Mouse (Mus musculus) cerebellum, adult 8-10 months (tissue): ENCODE measurements at regions not wholly inside any gene's neighbourhood (a gene's known extent, or its start where the extent isn't known, plus 50 kb on each side); places are given as distances from the start of the nearest gene placed in this dataset.

Source experiments
- DNase-seq: peaks from one replicate; pipeline ENCODE4 v3.0.0; 2022

GRCm38 (mm10) chrX:143462632-143463031, 55.8 kb upstream of the Pak3 start:
- DNase-seq = no peak

- peak; percentile 5 for DNase-seq
These were observed 54.7 kb upstream of the Chrdl1 start for GRCm38 (mm10) chrX:143448636-143449346.

DNA sequence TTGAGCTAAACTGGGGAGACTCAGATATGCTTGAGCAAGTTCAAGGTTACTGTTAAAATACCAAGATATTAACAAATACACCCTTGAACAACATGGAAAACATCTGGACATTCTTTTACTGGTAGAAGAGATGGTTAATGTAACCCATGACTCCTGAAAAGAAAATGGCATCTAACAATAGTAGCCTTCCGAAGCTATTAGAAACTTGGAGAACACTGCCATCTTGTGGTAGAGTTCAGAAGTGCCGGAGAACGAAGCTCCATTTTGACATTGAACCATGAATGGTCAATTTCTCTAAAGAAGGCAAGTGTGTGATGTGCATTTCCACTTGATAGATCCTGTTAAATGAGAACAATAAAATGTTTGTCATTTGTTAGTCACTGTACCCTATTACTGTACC, 50.5 kb upstream of the Chrdl1 start:
- DNase-seq = peak; percentile 32
